Comparison of ENCODE assay signal across 22 mouse cellular contexts in genomic region chr2:28217783-28218182, GRCm38 (mm10). TPM values are rescaled to one million over a fixed set of nuclear protein-coding genes. Genes with fewer than 3 reads are reported as not detected.
DNase-seq lines count a peak whose midpoint lies in the region; ATAC-seq and TF ChIP-seq lines count a peak whose summit lies in the region.
"Had no signal": no experiment of that assay in that cellular context is flagged by ENCODE, and none has a peak within 500 bp of the region (broad histone marks: within the 10 kb centered on the region; RNA-seq: fewer than 3 reads in every experiment).

No protein-coding gene starts in this region.

- ATAC-seq in CD4-positive, CD25-positive, alpha-beta regulatory T cell, adult 4 months = no peak
- ATAC-seq: activated CD4-positive, CD25-positive, alpha-beta regulatory T cell, adult 4 months; forebrain, embryonic 14.5 days; forebrain, embryonic 16.5 days; Patski had no signal

- 0 out of 2 replicates have a peak, but pooled peaks have one; percentile 2 for TF ChIP-seq CTCF in cerebellum, adult 2 months (IDR thresholded peaks at IDR 0.05; ENCODE audit: borderline replicate concordance, insufficient read depth, low read depth, low read length)
- no peak for TF ChIP-seq CTCF in layer of hippocampus, adult 2 months (conservative IDR thresholded peaks at IDR 0.05)
- no peak for TF ChIP-seq CTCF in cortical plate, adult 2 months (IDR thresholded peaks at IDR 0.05; ENCODE audit: extremely low read depth, insufficient read depth, low read length)

- 79% methylated on average over 1 of the region's 1 CpGs for WGBS in cerebellum, adult 2 months

- no peak for TF ChIP-seq POLR2A in cerebellum, adult 2 months (IDR thresholded peaks at IDR 0.05; ENCODE audit: borderline replicate concordance, insufficient read depth, low read length)
- no peak for TF ChIP-seq POLR2A in cortical plate, adult 2 months (IDR thresholded peaks at IDR 0.05; ENCODE audit: extremely low read depth, insufficient read depth, low read length)

- peaks cover 74% of the 10 kb centered on the region for H3K4me1 ChIP-seq in cerebellum, adult 2 months (ENCODE audit: control insufficient read depth, insufficient read depth, low read length)
- peaks cover 13% of the 10 kb centered on the region for H3K4me1 ChIP-seq in cortical plate, adult 2 months (ENCODE audit: control insufficient read depth, insufficient read depth, low read length)
- H3K4me1 ChIP-seq: embryonic facial prominence, embryonic 13.5 days; embryonic facial prominence, embryonic 15.5 days had no signal

- DNase-seq in cerebellum, adult 2 months = no peak
- DNase-seq in cerebellum, adult 18-20 months = no peak
- DNase-seq in cerebellum, adult 9-11 months = peak; percentile 53
- DNase-seq in cerebellum, adult 8-10 months = no peak
- DNase-seq in layer of hippocampus, adult 2 months (ENCODE audit: low spot score in 2 of 2) = no peak
- no peak for DNase-seq in layer of hippocampus, postnatal 10 days (ENCODE audit: low spot score in 2 of 2)
- DNase-seq: adrenal gland, adult 8-10 months; adrenal gland, postnatal 14 days; adrenal gland, postnatal 36 days; cerebellum, postnatal 10 days; embryo, embryonic 11 days had no signal

- H3K27ac ChIP-seq in cerebellum, adult 2 months (ENCODE audit: insufficient read depth, low read length) = peak overlapping the region; percentile 62
- H3K27ac ChIP-seq in layer of hippocampus, adult 2 months = peak overlapping the region; percentile 97
- H3K27ac ChIP-seq in cortical plate, adult 2 months (ENCODE audit: insufficient read depth, low read length) = 0 out of 2 replicates have a peak overlapping the region, but pooled peaks have one; percentile 5
- H3K27ac ChIP-seq: embryonic facial prominence, embryonic 13.5 days; embryonic facial prominence, embryonic 15.5 days; forebrain, embryonic 10.5 days; forebrain, embryonic 12.5 days had no signal

- no peak overlapping the region for H3K4me3 ChIP-seq in cerebellum, adult 2 months (replicated peaks; ENCODE audit: insufficient read depth, low read depth, low read length)
- no peak overlapping the region for H3K4me3 ChIP-seq in layer of hippocampus, adult 2 months
- H3K4me3 ChIP-seq in cortical plate, adult 2 months (ENCODE audit: insufficient read depth, low read length) = no peak overlapping the region
- H3K4me3 ChIP-seq: embryonic facial prominence, embryonic 13.5 days; embryonic facial prominence, embryonic 15.5 days; erythroblast, embryonic 14.5 days; forebrain, embryonic 10.5 days; forebrain, embryonic 12.5 days had no signal

- H3K27me3 ChIP-seq in cerebellum, adult 2 months (ENCODE audit: control insufficient read depth, insufficient read depth, low read length) = no peaks in the 10 kb centered on the region
- H3K27me3 ChIP-seq: embryonic facial prominence, embryonic 13.5 days; embryonic facial prominence, embryonic 15.5 days; forebrain, embryonic 12.5 days; Patski had no signal

RNA-seq across cellular contexts. Expression of gene Olfm1, which starts 25.0 kb away (rescaled TPM):
- polyA plus RNA-seq in cerebellum, adult 2 months (2012; rRNA removed) = 567 and 588 TPM in 2 replicates
- total RNA-seq in layer of hippocampus, adult 2 months (2021) = 1,000 to 10,000 TPM; 1,799 to 1,811 TPM
- total RNA-seq in layer of hippocampus, postnatal 10 days (2021) = 100 to 1,000 TPM; 906 to 941 TPM
- polyA plus RNA-seq in cortical plate, adult 2 months (2012; rRNA removed) = 1,426 and 1,489 TPM in 2 replicates
- not detected for polyA plus RNA-seq in CD4-positive, CD25-positive, alpha-beta regulatory T cell, adult 4 months (2017; shearing (Covaris generic))

Comparison
In these comparisons a context has a peak if more than half of its experiments do, and no peak if none do; other contexts are left out.
1. H3K27ac ChIP-seq: peak in every context shown above with its lines; median percentile 97 in layer of hippocampus, adult 2 months; 62 in cerebellum, adult 2 months; 5 in cortical plate, adult 2 months.
2. RNA of gene Olfm1, which starts 25.0 kb away (polyA plus RNA-seq): 1,426 to 1,489 TPM in cortical plate, adult 2 months and 567 to 588 TPM in cerebellum, adult 2 months; not detected in CD4-positive, CD25-positive, alpha-beta regulatory T cell, adult 4 months; every median in the first group is over 100 times any median in the second.